Mouse (Mus musculus) olfactory bulb, adult 2 months (tissue): ENCODE measurements at regions not wholly inside any gene's neighbourhood (a gene's known extent, or its start where the extent isn't known, plus 50 kb on each side); places are given as distances from the start of the nearest gene placed in this dataset.

Experiments
- CTCF ChIP-seq: fragments of 200-500 bp; IDR thresholded peaks from 2 replicates; pipeline ENCODE4 v1.5.1; 2012; ENCODE audit warnings: low read depth, mild to moderate bottlenecking, low read length, moderate library complexity; ENCODE audit not compliant: insufficient read depth
- POLR2A ChIP-seq: fragments of 200-500 bp; IDR thresholded peaks from 2 replicates; pipeline ENCODE4 v1.6.1; 2012; ENCODE audit warnings: mild to moderate bottlenecking, low read depth, low read length, moderate library complexity; ENCODE audit not compliant: insufficient read depth

GRCm38 (mm10) chr4:142639340-142639733, 400.1 kb upstream of the Kazn start:
- no peak for TF ChIP-seq CTCF
- no peak for TF ChIP-seq POLR2A
